Mouse (Mus musculus): ENCODE measurements around the gene Mak. TPM values are rescaled to one million over a fixed set of nuclear protein-coding genes. Genes with fewer than 3 reads are reported as not detected.

Mak gene
- polyA plus RNA-seq, 1 experiment from 2014 or later: 0.74 TPM

GRCm38 (mm10) chr13:41067618-41068017, 11.9 kb downstream of the Mak start:
- Histone ChIP-seq H3K4me3 (no peak overlapping the region), H3K4me2 (no peak overlapping the region), H3K27ac (no peak overlapping the region), H3K27me3 (no peaks in the 10 kb centered on the region), H3K4me1 (no peaks in the 10 kb centered on the region), H3K9ac (no peak overlapping the region), H3K9me3 (replicated peaks) (no peaks in the 10 kb centered on the region), H3K36me3 (ENCODE audit: poor library complexity, severe bottlenecking) (no peaks in the 10 kb centered on the region)
- WGBS: 95% methylated on average over 4 of the region's 4 CpGs
- no peak for ATAC-seq

- H3K27ac ChIP-seq: no peak overlapping the region
- no peak overlapping the region for H3K9ac ChIP-seq
- H3K9me3 ChIP-seq (replicated peaks): no peaks in the 10 kb centered on the region
- ATAC-seq: no peak; the same call in 1 of the 2 replicates
- H3K27me3 ChIP-seq: peaks cover 25% of the 10 kb centered on the region
- no peak overlapping the region for H3K4me3 ChIP-seq
- no peaks in the 10 kb centered on the region for H3K36me3 ChIP-seq (ENCODE audit: poor library complexity, severe bottlenecking)
- no peak overlapping the region for H3K4me2 ChIP-seq
- WGBS: 4% methylated on average over 5 of the region's 5 CpGs
- H3K4me1 ChIP-seq: peaks cover 13% of the 10 kb centered on the region
Observed at GRCm38 (mm10) chr13:41051965-41052364, 27.5 kb downstream of the Mak start.

GRCm38 (mm10) chr13:41047280-41047679, 32.2 kb downstream of the Mak start:
- H3K4me2 ChIP-seq: no peak overlapping the region
- ATAC-seq: no peak
- no peaks in the 10 kb centered on the region for H3K9me3 ChIP-seq (replicated peaks)
- H3K4me1 ChIP-seq: peaks cover 8% of the 10 kb centered on the region
- no peak overlapping the region for H3K4me3 ChIP-seq
- H3K9ac ChIP-seq: no peak overlapping the region
- H3K27me3 ChIP-seq: peaks cover 20% of the 10 kb centered on the region
- no peaks in the 10 kb centered on the region for H3K36me3 ChIP-seq (ENCODE audit: poor library complexity, severe bottlenecking)
- 87% methylated on average over 6 of the region's 6 CpGs for WGBS
- H3K27ac ChIP-seq: no peak overlapping the region

- Histone ChIP-seq H3K4me3 (no peak overlapping the region), H3K4me1 (no peaks in the 10 kb centered on the region), H3K9me3 (replicated peaks) (no peaks in the 10 kb centered on the region), H3K9ac (no peak overlapping the region), H3K27me3 (peaks cover 20% of the 10 kb centered on the region), H3K4me2 (no peak overlapping the region), H3K27ac (no peak overlapping the region), H3K36me3 (ENCODE audit: poor library complexity, severe bottlenecking) (no peaks in the 10 kb centered on the region)
- ATAC-seq: no peak
- 91% methylated on average over 8 of the region's 8 CpGs for WGBS
Observed at GRCm38 (mm10) chr13:41045901-41046300, 33.6 kb downstream of the Mak start.

- Histone ChIP-seq H3K9me3 (replicated peaks) (no peaks in the 10 kb centered on the region), H3K9ac (no peak overlapping the region), H3K36me3 (ENCODE audit: poor library complexity, severe bottlenecking) (no peaks in the 10 kb centered on the region), H3K27ac (no peak overlapping the region), H3K4me3 (no peak overlapping the region), H3K4me1 (no peaks in the 10 kb centered on the region), H3K27me3 (0 out of 2 replicates have a peak, but pooled peaks cover 2% of the 10 kb centered on the region), H3K4me2 (no peak overlapping the region)
- ATAC-seq: no peak
- WGBS: 95% methylated on average over 4 of the region's 4 CpGs
Observed at GRCm38 (mm10) chr13:41042511-41042910, 37.0 kb downstream of the Mak start.

- Histone ChIP-seq H3K9ac (no peak overlapping the region), H3K9me3 (replicated peaks) (no peaks in the 10 kb centered on the region; the same call in 1 of the 2 replicates), H3K4me1 (no peaks in the 10 kb centered on the region), H3K27ac (no peak overlapping the region), H3K27me3 (no peaks in the 10 kb centered on the region), H3K4me3 (no peak overlapping the region), H3K4me2 (no peak overlapping the region), H3K36me3 (ENCODE audit: poor library complexity, severe bottlenecking) (no peaks in the 10 kb centered on the region)
- no peak for ATAC-seq
- 78% methylated on average over 5 of the region's 5 CpGs for WGBS
Observed at GRCm38 (mm10) chr13:41030098-41030497, 49.4 kb downstream of the Mak start.

- H3K4me1 ChIP-seq: peaks cover 9% of the 10 kb centered on the region
- no peak for ATAC-seq
- no peak overlapping the region for H3K4me3 ChIP-seq
- no peak overlapping the region for H3K9ac ChIP-seq
- no peak overlapping the region for H3K4me2 ChIP-seq
- H3K27ac ChIP-seq: no peak overlapping the region
- H3K27me3 ChIP-seq: no peaks in the 10 kb centered on the region
- 76% methylated on average over 13 of the region's 13 CpGs for WGBS
- no peaks in the 10 kb centered on the region for H3K9me3 ChIP-seq (replicated peaks)
- peaks cover 47% of the 10 kb centered on the region for H3K36me3 ChIP-seq (ENCODE audit: poor library complexity, severe bottlenecking)
Observed at GRCm38 (mm10) chr13:41022099-41022498, 57.4 kb downstream of the Mak start.

- H3K9ac ChIP-seq: no peak overlapping the region
- no peaks in the 10 kb centered on the region for H3K27me3 ChIP-seq
- no peak overlapping the region for H3K4me3 ChIP-seq
- WGBS: 92% methylated on average over 6 of the region's 6 CpGs
- H3K27ac ChIP-seq: no peak overlapping the region
- no peaks in the 10 kb centered on the region for H3K9me3 ChIP-seq (replicated peaks)
- no peak for ATAC-seq
- no peak overlapping the region for H3K4me2 ChIP-seq
- H3K36me3 ChIP-seq (ENCODE audit: poor library complexity, severe bottlenecking): peaks cover 47% of the 10 kb centered on the region
- H3K4me1 ChIP-seq: peaks cover 14% of the 10 kb centered on the region
Observed at GRCm38 (mm10) chr13:41021607-41022006, 57.9 kb downstream of the Mak start.

- Histone ChIP-seq H3K27ac (no peak overlapping the region), H3K9me3 (replicated peaks) (no peaks in the 10 kb centered on the region), H3K36me3 (ENCODE audit: poor library complexity, severe bottlenecking) (peaks cover 47% of the 10 kb centered on the region), H3K4me2 (no peak overlapping the region), H3K9ac (no peak overlapping the region), H3K4me3 (no peak overlapping the region), H3K4me1 (peaks cover 18% of the 10 kb centered on the region), H3K27me3 (no peaks in the 10 kb centered on the region)
- WGBS: 81% methylated on average over 7 of the region's 7 CpGs
- no peak for ATAC-seq
Observed at GRCm38 (mm10) chr13:41020494-41020893, 59.0 kb downstream of the Mak start.

GRCm38 (mm10) chr13:41018756-41019591, 60.5 kb downstream of the Mak start:
- Histone ChIP-seq H3K27me3 (no peaks in the 10 kb centered on the region), H3K4me1 (peaks cover 20% of the 10 kb centered on the region), H3K4me3 (no peak overlapping the region), H3K36me3 (ENCODE audit: poor library complexity, severe bottlenecking) (peaks cover 52% of the 10 kb centered on the region), H3K9me3 (replicated peaks) (no peaks in the 10 kb centered on the region), H3K4me2 (no peak overlapping the region), H3K27ac (no peak overlapping the region), H3K9ac (no peak overlapping the region)
- WGBS: 97% methylated on average over 13 of the region's 13 CpGs
- no peak for ATAC-seq

- Histone ChIP-seq H3K4me1 (peaks cover 20% of the 10 kb centered on the region), H3K4me3 (no peak overlapping the region), H3K9me3 (replicated peaks) (no peaks in the 10 kb centered on the region), H3K27ac (no peak overlapping the region), H3K9ac (no peak overlapping the region), H3K36me3 (ENCODE audit: poor library complexity, severe bottlenecking) (peaks cover 52% of the 10 kb centered on the region), H3K27me3 (no peaks in the 10 kb centered on the region), H3K4me2 (no peak overlapping the region)
- WGBS: 93% methylated on average over 9 of the region's 9 CpGs
- no peak for ATAC-seq
Observed at GRCm38 (mm10) chr13:41018236-41018635, 61.3 kb downstream of the Mak start.

- Histone ChIP-seq H3K4me1 (peaks cover 20% of the 10 kb centered on the region), H3K9me3 (replicated peaks) (no peaks in the 10 kb centered on the region), H3K27me3 (no peaks in the 10 kb centered on the region), H3K36me3 (ENCODE audit: poor library complexity, severe bottlenecking) (peaks cover 54% of the 10 kb centered on the region), H3K9ac (no peak overlapping the region), H3K4me2 (peak overlapping the region; percentile 72; the same call in 1 of the 2 replicates), H3K27ac (no peak overlapping the region), H3K4me3 (no peak overlapping the region)
- no peak for ATAC-seq
- 83% methylated on average over 4 of the region's 4 CpGs for WGBS
Observed at GRCm38 (mm10) chr13:41017832-41018231, 61.7 kb downstream of the Mak start.
